Mouse (Mus musculus) cerebellum, postnatal 10 days (tissue): Measurements from ENCODE around the gene Mtif3.

Source experiments
- DNase-seq, 2 experiments: peaks; one replicate each; pipeline ENCODE4 v3.0.0; 2021; ENCODE audit warnings: mixed read lengths in 2 of 2

The Mtif3 gene

GRCm38 (mm10) chr5:146963118-146963936 is at the start of gene Mtif3:
TSS of gene Mtif3 (minus strand) at chr5:146963800.
- peak; percentile 90 to 92 for DNase-seq

GRCm38 (mm10) chr5:147011333-147011732 is 47.7 kb upstream of the Mtif3 start:
- no peak for DNase-seq

DNA sequence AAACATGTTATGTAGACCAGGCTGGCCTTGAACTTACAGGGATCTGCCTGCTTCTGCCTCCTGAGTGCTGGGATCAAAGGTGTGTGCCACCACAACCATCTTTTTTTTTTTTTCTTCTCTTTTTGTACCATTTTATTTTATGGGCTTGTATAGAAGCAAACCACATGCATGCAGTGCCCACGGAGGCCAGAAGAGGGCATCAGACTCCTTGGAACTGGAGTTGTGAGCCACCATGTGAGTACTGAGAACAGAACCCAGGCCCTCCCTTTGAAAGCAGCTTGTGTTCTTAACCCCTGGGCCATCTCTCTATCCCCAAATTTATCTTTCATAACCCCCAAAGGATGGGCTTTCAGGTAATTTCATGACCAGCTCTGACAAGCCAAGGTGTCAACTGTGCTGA is 39.7 kb upstream of the Mtif3 start:
- DNase-seq, result no peak

DNA sequence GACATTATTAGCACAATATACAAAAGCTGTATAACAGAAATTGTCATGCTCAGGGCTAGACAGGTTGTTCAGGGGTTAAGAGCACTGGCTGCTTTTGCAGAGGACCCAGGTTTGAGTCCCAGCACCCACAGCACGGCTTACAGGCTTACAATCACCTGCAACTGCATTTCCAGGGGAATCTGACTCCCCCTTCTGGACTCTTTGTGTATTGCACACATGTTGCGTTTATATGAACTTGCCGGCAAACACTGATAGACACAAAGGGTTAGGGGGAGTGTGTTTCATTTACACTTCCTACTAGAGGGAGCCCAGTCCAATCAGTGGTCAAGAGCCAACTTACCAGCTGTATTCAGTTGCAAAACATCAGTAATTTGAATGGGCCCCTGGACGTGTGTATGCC is 37.7 kb upstream of the Mtif3 start:
- no peak for DNase-seq

DNA sequence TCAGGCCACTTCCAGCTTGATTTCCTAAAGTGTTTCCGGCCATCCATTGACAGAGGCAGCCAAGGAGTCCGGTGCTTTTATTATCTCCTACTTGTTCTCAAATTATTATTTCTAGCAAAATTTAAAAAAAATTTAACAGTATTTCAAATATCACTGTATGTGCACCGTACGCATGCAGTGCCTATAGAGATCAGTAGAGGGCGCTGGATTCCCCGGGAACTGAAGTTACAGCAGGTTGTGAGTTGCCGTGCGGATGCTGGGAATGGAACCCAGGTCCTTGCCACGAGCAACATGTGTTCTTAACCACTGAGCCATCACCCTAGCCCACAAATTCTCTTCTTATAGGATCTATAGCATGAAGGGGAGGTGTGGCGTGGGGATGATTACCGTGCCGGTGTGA is 35.2 kb upstream of the Mtif3 start:
- no peak for DNase-seq

- DNase-seq, result no peak
Measured at GRCm38 (mm10) chr5:146996812-146997211, 33.2 kb upstream of the Mtif3 start.

DNA sequence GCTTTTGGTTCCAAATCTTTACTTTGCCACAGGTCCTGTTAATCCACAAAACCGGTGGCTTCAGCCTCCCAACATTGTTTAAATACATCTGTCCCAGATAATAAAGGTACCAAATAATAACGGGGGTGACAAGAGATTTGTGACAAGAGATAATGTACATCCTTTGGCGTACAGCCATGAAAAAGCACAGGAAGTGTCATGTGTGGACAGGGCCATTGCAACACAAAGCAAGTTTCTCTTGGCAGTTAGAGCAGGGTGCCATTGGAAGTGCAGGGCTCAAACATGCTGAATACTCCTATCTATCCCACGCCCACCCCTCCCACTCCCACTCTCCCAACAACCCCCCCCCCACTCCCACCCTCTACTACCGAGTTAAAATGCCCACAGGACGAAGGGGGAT is 31.4 kb upstream of the Mtif3 start:
- DNase-seq, result no peak

DNA sequence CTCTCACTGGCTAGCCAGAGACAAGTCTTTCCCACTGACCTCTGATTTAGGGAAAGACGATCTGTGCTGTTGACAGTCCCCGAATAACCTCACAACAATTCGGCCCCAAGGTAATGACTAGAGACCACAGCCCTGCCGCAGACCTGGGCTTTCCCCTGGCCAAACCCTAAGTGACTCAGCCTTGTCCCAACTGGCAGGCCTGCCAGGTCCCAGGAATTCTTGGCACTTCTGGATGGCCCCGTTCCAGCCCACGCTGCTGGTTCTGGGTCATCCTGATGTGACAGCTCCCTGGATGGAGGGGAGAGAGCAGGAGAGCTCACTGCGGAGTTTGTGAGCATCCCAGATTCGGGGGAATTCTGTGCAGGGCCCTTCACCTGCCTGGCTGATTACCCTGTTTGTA is 29.9 kb upstream of the Mtif3 start:
- peak; percentile 50 to 51 for DNase-seq

DNA sequence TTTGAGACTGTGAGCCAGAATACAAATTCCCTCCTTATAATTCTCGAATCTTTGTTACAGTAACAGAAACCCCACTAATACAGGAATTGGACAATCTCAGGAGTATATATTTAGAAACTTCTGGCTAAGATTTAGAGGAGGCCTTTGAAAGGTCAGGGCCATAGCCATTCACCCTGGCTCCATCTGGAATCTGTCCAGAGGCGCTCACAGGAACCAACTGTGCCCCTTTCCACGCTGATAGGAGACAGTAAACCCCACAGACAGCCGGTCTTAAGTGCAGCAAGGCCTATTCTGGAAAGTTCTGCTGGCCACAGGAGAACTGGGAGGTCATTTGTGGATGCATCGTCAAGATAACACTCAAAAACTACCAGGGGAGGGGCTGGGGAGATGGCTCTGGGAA is 25.5 kb upstream of the Mtif3 start:
- DNase-seq, result no peak

DNA sequence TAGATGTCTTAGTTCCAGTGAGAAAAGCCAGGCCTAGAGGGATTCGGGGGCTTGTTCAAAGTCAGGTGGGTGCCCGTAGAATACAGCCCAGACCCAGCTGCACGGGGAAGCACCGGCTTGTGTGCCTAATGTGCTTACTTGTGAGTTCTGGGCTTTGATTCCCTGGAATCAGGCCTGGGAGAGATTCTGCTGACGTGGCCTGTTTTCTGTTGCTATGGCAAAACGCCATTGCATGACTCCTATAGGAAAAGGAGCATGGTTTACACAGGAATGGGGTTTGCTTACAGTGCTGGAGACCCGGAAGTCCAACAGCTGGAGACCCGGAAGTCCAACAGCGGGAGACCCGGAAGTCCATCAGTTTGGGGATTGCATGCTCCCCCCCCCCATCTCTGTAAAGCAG is 24.0 kb upstream of the Mtif3 start:
- DNase-seq, result no peak

GRCm38 (mm10) chr5:146985725-146986433 is 22.3 kb upstream of the Mtif3 start:
- peak; percentile 46 to 56 for DNase-seq

DNA sequence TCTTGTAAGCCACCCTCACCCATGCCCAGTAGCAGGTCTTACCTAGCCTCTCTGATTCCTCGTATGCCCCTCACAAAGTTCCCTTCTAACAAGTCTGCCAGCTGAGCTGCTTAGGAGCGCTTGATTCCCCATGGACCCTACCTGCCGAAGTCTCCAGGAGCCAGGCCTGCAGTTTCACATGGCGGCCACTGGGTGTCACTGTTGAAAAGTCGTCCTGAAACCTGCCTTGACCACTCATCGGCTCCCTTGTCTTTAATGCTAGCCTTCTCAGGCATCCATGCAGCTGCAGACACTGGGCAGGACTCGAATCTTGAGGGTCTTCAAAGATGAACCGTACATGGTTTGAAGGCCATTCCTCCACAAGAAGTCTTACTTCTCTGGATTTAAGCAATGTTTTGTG is 19.6 kb upstream of the Mtif3 start:
- peak; percentile 80 to 85 for DNase-seq

- no peak for DNase-seq
Measured at GRCm38 (mm10) chr5:146981376-146981775, 17.8 kb upstream of the Mtif3 start.

DNA sequence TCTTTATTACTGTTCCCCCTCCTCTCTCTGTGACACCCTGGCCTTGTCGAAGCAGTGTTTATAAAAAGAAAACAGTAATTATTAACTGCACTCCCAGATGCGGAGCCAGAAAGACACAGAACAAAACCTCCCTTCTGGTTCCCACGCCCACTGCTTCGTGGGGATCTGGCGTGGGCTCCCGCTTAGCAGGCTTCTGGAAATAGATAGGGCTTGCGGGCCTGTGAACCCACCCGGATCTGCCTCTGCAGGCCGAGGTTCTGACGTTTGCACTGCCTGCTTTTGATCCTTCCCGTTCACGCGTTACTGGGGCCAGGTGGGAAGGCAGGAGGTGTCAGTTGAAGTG is 11.2 kb upstream of the Mtif3 start:
- no peak for DNase-seq

DNA sequence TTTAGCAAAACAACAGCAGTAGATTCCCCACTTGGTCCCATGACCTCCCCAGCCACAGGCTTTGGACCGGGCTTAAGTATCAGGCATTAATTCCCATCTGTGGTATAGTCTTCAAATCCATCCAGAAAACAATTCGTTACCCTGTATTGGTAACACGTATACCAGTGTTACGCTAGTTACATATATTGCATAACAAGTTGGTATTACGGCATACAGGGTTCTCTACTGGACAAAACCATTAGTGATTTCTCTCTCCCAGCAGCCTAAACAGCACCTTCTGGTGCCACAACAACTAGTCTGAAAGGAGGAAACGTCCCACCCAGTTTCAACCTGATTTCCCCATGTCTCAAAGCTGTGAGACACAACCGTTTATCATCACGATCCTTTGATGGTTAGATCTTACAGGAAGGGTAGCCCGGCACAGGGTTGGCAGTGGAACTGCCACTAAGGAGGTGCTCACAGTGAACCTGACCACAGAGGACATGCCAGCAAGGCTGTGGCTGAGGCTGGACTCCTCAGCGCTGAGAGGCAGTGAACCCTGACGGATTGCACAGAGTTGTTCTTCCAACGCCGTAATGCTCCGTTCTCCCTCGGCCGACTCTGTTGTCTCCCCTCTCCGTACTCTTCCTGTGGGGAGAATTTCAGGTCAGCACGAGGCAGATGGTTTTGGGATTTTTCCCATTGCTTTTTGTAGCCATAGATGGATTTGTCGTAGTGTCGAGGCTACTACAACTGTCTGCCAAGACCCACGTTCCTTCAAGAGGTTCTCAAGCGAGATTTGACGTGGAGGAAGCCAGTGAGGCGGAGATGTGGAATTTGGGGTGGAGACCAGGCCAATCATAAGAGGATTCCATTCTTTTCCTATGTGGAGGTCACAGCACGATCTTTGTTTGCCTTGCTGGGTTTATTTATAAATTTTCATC is 10.5 kb upstream of the Mtif3 start:
- DNase-seq, result no peak

DNA sequence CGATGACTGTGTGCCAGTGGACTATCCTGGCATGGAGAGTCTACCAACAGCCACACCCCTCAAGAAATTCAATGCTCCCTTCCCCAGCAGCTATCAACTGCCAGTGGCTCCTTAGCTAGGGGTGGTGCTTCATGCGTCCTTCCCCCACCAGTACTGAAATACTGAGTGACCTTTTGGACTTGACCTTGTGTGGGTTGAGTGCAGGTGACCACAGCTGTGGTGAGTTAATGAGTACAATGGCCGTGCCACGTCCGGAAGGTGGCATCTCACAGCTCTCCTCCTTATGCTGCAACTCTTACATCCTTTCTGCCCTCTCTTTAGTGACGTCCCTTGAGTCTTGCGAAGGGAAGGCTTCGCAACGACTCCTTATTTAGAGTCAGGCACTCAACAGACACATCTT is 9.8 kb upstream of the Mtif3 start:
- DNase-seq, result no peak

DNA sequence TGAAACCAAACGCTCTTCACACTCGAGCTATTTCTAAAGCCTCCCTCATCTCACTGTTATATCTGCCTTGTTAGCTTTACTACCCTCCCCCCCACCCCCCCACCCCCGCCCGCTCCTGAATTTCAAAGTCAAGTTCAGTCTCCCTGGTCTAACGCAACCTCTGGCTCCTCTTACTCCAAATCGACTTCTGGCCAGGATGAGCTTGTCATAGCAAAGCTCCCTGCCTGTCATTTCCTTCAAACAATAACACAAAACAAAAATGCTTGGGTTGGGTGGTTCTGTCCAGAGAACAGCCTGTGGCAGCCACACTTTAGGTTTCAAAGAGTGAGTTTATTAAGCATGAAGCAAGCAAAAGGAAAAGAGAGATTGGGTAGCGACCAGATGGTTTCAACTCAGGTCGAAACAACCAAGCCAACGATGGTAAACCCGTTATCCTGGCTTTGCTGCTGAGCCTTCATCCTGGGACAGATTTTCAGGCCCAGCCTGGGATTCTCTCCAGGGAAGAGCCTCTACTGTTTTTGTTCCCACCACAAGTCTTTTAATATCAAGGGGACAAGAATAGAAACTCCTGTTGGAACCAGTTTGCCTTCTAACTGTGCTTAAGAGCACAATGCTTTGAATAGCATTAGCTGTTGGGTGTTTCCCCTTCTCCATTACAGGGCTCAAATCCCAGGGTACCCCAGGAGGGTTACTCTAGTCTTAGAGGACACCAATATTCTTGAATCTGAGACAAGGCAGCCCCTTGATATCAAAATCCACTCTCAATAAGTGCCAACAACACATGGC is 8.4 kb upstream of the Mtif3 start:
- no peak for DNase-seq

GRCm38 (mm10) chr5:146968695-146969393 is 5.2 kb upstream of the Mtif3 start:
- DNase-seq, result no peak

GRCm38 (mm10) chr5:146963937-146964278 is 308 bp upstream of the Mtif3 start:
- no peak for DNase-seq

GRCm38 (mm10) chr5:146956678-146957077 is 6.9 kb downstream of the Mtif3 start:
- DNase-seq, result no peak

DNA sequence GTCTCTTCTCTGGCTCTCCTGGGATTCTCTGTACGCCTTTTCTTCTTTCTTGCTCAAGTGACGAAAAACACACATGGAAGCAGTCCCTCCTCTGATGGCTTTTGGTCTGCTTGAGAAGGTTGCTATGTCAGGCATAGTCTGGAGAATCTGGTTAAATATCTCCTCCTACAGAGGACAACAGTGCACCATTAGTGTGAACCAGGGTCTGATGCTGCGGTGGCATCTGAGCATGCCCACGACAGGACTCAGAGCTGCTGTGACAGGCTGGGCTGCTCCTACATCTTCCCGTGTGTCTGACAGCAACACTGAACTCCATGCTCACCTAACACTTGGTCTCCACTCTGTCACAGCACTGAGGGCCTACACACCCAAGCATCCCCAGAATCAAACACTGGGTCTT is 7.9 kb downstream of the Mtif3 start:
- DNase-seq, result no peak

DNA sequence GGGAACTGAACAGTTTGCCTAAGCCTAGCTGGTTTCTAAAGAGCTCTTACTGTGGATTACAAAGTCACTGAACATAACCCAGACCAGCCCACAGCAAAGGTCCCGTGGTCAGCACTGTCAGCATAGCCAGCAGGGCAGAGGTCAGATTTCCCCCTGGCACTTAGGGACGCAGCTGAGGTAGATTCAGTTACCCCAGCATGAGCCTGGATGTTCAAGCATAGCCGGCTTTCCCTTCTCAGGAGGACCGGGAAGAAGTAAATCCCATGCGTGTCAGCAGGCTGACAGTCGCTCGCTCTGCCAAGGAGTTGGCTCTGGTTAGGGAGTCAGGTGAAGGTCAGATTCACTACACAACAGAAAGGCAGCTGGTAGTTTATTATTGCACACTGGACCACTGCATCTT is 9.0 kb downstream of the Mtif3 start:
- DNase-seq, result no peak
